Mouse (Mus musculus): ENCODE measurements around the gene Rhoj.

- TF ChIP-seq CTCF (IDR thresholded peaks at IDR 0.05; ENCODE audit: insufficient read depth, low read length) = no peak
- TF ChIP-seq POLR2A (IDR thresholded peaks at IDR 0.05; ENCODE audit: borderline replicate concordance, extremely low read depth, low read depth, low read length) = no peak
Observed at GRCm38 (mm10) chr12:75271726-75272125, 36.4 kb upstream of the Rhoj start.
